Mouse (Mus musculus): ENCODE measurements around the gene Msx3.

The Msx3 gene

DNA sequence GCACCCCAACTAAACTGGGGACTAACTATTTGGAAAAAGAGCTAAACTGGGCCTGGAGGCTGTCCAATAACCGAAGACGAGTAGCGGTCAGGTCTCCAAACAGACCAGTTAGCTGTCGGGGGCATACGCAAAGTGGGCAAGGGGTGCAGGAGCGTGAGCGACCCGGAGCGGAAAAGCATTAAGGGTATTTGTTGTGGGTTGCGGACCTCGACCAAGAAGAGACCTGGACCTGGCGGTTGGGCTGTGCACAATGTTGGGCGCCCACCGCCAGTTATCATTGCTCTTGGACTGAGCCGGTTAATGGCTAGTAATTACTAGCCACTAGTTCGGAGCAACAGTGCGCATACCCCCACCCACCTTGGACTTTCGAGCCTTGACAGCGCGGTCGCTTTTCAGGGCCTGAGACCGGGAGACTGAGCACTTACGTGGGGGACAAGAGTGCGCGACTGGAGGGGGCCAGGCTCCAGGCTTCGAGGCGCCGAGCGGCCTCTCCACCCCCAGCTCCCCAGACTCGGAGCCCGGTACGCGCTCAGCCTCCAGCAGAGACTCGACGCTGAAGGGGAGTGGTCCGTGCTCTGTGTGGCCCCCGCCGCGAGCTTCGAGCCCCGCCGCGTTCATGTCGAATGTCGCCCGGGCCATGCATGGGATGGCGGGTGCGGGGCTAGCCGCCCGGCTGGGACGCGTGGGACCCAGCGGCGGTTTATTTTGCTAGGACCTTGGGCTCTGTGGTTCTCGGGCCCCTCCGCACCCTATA lies at the start of gene Msx3:
Msx3 (minus strand) TSS at position 729 of the 754 bp plus-strand sequence.
- in situ Hi-C loops (cut with MboI, MseI): no loop called here

GRCm38 (mm10) chr7:140098466-140098865 lies 49.6 kb upstream of the Msx3 start:
- in situ Hi-C loops (cut with MboI, MseI): no loop called here

- in situ Hi-C loops (cut with MboI, MseI): no loop called here
Observed at GRCm38 (mm10) chr7:140096055-140096454, 47.2 kb upstream of the Msx3 start.

DNA sequence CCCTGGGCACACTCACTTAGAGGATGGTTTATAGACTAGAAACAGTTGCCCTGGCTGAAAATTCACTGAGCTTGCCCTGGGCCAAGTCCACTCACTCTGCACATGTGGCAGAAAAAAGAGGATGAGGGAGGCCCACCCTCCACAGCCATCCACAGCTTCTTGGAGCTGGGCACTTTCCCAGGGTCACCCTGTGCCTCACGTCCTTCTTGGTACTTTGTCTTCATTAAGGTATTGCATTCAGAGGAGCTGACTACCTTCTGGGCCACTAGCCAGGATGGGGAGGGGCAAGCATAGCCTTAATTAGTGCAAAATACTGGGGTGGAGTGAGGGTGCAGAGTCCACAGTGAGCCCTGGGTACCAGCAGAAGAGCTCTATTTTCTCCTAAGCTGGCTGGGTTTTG lies 46.7 kb upstream of the Msx3 start:
- in situ Hi-C loops (cut with MboI, MseI): no loop called here

- in situ Hi-C loops (cut with MboI, MseI): no loop called here
Observed at GRCm38 (mm10) chr7:140094954-140095353, 46.1 kb upstream of the Msx3 start.

- in situ Hi-C loops (cut with MboI, MseI): no loop called here
Observed at GRCm38 (mm10) chr7:140092924-140093528, 44.1 kb upstream of the Msx3 start, which contains the start of gene Prap1. Gene Prap1 (plus strand): TSS chr7:140093395.

DNA sequence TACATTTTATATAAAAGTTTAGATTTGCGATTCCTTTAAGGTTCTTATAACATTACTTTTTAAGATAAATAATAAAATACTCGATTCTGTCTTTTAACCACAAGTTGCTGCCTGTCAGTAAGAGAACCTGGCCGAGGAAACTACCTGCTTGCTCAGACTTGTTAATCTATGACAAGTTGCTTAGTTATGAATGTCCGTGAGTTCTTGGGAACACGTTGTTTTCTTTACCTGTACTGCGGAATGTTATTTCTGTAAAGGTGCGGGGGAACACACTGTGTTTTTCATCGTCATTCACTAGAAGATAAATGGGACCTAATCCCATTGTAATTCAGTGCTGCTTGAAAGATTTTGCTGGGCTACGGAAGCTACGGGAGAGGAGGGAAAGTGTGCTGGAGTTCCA lies 41.7 kb upstream of the Msx3 start:
- in situ Hi-C loops (cut with MboI, MseI): no loop called here

- in situ Hi-C loops (cut with MboI, MseI): loop anchor here (5.0 kb wide), 1 partner anchor 55 kb away; the partner anchor contains the start of gene Mtg1
Observed at GRCm38 (mm10) chr7:140082242-140082678, 33.4 kb upstream of the Msx3 start, which contains the start of gene Caly. Gene Caly (minus strand): TSS chr7:140082548.

DNA sequence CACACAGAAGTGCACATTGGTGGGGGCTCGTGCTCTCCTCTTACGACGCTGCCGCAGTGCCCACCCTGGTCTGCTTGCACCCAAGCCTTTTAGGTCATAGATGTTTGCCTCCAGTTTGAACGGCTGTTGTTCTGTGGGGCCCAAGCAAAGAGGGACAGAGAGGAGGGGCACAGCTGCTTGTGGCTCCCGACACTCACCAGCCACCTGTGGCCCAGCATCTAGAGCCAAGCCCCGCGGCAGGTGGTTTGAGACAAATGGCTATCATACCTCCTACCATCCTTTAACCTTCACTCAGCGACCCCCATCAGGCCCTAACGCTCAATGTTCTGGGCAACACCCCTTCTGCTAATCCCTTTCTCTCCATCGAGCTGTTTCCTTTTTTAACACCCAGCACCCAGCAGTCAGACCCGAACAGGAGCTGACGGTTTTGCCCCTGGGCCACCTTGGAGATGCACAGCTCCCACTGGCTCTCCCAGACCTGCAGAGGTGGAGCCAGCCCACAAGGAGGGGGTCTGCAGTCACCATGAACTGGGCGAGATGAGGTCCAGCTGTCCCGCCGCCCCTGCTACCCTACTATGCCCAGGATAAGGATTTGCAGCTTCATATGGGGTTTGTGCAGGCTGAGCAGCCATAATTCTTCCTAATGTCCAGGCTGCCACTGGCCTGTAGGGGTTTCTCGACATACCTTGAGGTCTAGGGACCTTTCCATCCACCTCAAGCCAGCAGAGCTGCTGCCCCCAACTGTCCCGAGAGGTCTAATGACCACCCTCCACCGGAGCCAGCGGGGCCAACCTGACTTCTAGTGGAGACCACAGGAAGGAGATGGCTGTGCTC lies 32.7 kb upstream of the Msx3 start:
- in situ Hi-C loops (cut with MboI, MseI): loop anchor here (5.0 kb wide), 1 partner anchor 56 kb away; the partner anchor contains the start of gene Mtg1

DNA sequence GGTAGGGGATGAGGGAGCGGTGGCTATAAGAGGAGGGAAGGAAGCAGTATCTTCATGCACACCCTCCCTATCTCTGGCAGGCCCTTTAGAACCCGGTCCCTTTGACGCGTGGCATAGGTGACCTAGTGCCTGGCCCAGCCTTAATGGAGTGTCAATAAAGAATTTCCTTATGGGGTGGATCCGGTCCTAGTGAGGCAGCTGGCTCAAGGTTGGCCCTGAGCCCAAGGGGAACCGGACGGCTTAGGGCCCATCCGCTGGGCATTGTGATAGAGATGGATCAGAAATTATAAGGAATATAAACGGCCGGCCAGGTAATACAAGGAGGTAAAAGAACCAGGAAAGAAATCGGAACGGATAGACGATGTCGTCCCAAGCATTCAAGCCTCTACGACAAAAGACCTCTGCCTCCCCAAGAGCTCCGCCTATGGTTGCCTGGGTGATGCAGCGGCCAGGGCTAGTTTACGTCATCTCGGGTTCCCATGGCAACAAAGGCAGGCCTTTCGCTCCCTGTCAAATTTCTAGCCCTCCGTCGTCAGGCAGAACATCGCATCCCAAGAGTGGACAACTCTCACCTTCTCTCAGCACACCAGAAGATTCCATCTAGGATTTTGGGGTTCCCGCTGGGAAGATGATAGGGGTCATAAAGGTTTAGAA lies 31.7 kb upstream of the Msx3 start:
- in situ Hi-C loops (cut with MboI, MseI): loop anchor here (5.0 kb wide), 1 partner anchor 57 kb away; the partner anchor contains the start of gene Mtg1

DNA sequence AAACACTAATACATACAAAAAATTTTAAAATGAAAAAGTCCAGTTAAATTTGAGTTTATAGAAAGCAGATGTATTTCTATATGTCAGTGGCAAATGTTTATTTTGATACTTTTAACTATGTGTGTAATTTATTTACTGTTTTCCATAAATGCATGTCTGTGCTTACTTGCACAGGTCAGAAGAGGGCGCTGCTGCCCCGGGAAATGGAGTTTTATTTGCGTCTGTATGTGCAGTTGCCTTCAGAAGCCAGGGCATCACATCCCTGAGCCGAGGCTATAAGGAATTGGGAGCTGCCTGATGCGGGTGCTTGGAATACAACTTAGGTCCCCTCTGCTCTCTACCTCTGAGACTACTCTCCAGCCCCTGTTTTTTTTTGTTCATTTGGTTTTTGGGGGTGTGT lies 29.8 kb upstream of the Msx3 start:
- in situ Hi-C loops (cut with MboI, MseI): no loop called here

DNA sequence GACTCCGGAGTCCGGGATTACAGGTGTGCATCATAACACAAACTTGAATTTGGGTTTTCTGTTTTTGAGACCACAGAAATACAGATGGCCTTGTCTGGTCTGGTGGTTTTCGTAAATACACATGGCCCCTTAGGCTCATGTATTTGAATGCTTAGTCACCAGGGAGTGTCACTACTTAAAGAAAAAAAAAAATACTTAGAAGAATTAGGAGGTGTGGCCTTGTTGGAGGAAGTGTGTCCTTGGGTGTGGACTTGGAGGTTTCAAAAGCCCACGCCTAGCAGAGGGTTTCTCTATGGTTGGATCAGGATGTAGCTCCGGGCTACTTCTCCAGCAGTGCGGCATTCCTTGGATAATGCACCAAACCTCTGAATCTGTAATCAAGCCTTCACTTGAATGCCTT lies 28.8 kb upstream of the Msx3 start:
- in situ Hi-C loops (cut with MboI, MseI): no loop called here

- in situ Hi-C loops (cut with MboI, MseI): loop anchor here (5.0 kb wide), 1 partner anchor 108 kb away; no protein-coding TSS in a partner anchor
Observed at GRCm38 (mm10) chr7:140070042-140070711, 21.3 kb upstream of the Msx3 start.

- in situ Hi-C loops (cut with MboI, MseI): loop anchor here (10.0 kb wide), 1 partner anchor 337 kb away; the partner anchor contains the start of gene Olfr531
Observed at GRCm38 (mm10) chr7:140067397-140067796, 18.5 kb upstream of the Msx3 start.

- in situ Hi-C loops (cut with MboI, MseI): loop anchor here (10.0 kb wide), 1 partner anchor 342 kb away; the partner anchor contains the start of gene Olfr531
Observed at GRCm38 (mm10) chr7:140063092-140063491, 14.2 kb upstream of the Msx3 start.

GRCm38 (mm10) chr7:140062307-140062706 lies 13.4 kb upstream of the Msx3 start:
- in situ Hi-C loops (cut with MboI, MseI): loop anchor here (10.0 kb wide), 1 partner anchor 342 kb away; the partner anchor contains the start of gene Olfr531

DNA sequence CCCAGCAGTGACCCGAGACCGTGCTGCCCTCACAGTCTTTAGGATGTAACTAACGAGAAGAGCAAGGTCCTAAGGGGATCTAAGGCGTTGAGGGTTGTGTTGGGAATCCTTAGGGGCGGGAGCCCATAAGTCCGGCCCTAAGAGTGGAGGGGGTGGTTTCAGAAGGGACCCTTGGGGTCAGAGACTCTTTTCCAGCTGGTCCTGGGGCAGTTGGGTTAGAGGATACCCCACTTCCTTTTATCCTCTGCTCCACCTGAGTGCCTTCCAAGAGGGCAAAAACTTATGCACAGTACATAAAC lies 12.9 kb upstream of the Msx3 start:
- in situ Hi-C loops (cut with MboI, MseI): loop anchor here (10.0 kb wide), 1 partner anchor 343 kb away; the partner anchor contains the start of gene Olfr531

GRCm38 (mm10) chr7:140060936-140061831 lies 12.3 kb upstream of the Msx3 start:
- in situ Hi-C loops (cut with MboI, MseI): loop anchor here (10.0 kb wide), 1 partner anchor 344 kb away; the partner anchor contains the start of gene Olfr531

DNA sequence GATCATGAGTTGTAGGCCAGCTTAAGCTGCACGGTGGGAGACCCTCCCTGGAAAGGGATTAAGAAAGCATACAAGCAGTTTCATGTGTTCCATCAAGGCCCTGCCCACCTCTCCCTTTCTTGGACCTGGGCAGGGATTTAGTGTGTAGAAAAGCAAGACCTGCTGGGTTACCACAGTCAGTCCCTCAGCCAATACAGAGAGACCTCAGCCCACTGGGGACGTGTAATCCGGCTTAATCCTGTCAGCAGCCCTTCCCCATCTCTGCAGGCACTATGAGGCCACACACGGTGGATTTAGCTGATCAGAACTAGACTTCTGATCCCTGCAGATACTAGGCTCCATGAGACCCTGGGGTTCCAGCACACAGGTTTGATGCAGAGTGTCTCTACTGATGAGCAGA lies 10.7 kb upstream of the Msx3 start:
- in situ Hi-C loops (cut with MboI, MseI): no loop called here

DNA sequence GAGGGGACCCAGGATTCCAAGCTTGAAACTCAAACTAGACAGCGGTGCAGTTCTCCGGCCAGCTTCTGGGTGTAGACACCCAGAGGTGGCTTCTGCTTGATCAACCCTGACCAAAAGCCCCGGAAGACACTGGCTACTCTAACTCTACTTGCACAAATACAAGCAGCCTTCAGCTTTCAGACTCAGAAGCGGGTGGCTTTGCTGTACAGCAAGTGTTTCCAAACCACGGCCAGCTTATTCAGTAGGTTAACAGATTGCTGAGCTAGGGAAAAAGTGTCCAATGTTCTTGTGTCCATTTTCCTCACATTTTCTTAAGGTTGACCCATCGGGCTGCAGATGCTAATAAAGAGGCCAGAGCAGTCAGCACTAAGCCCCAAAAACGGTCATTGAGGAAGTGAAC lies 9.6 kb upstream of the Msx3 start:
- in situ Hi-C loops (cut with MboI, MseI): no loop called here

All from T-helper 2 cell (primary cell).